17 mouse cellular contexts compared by ENCODE assay signal in genomic region chr13:60129541-60129940, GRCm38 (mm10).
"Had no signal": no experiment of that assay in that cellular context is flagged by ENCODE, and none has a peak within 500 bp of the region (broad histone marks: within the 10 kb centered on the region; RNA-seq: fewer than 3 reads in every experiment).

No protein-coding gene starts in this region.

- DNase-seq: lung, adult 18-20 months; lung, embryonic 14.5 days; lung, postnatal 10 days; lung, postnatal 4 days; midbrain, embryonic 14.5 days; retina, postnatal 1 day; right cerebral cortex, adult 18-20 months; right cerebral cortex, postnatal 25 days; right cerebral cortex, postnatal 4 days; spleen, adult 18-20 months; thymus, adult 18-20 months; thymus, postnatal 14 days; thymus, postnatal 36 days had no signal

- ATAC-seq: midbrain, embryonic 16.5 days had no signal

- H3K27ac ChIP-seq: midbrain, embryonic 10.5 days; midbrain, embryonic 12.5 days had no signal

- H3K4me2 ChIP-seq: lung, embryonic 14.5 days; midbrain, embryonic 12.5 days had no signal

- H3K9me3 ChIP-seq: midbrain, embryonic 10.5 days; midbrain, embryonic 12.5 days had no signal

- H3K4me3 ChIP-seq: midbrain, embryonic 10.5 days; midbrain, embryonic 12.5 days; myocyte had no signal

- H3K36me3 ChIP-seq: midbrain, embryonic 10.5 days; midbrain, embryonic 12.5 days had no signal

- H3K9ac ChIP-seq: lung, embryonic 14.5 days; midbrain, embryonic 12.5 days had no signal
